ENCODE assay signal across 9 mouse cellular contexts in the genomic region with DNA sequence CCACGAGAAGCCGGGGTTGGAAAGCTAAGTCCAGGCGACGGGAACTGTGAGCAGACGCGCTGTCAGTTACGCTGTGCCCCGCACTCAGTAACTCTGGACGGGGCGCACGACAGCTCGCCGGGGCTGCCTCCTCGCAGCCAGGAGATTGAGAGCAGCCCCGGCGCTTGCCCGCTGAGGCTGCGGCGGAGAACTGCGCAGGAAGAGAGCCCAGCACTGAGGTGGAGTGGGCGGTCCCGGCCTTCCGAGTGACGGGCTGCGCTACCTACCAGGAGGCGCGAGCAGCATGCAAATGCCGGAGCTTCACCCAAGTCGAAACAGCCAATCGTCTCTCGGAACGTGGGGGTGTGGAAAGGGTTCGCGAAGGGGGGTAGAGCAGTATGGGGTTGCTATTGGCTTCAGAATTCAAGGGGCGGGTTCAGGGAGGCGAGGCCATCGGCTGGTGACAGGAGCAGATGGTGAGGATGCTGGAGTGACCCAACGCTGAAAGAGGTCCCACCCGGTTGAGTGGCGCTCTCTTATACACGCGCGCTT. TPM values are rescaled to one million over a fixed set of nuclear protein-coding genes. Genes with fewer than 3 reads are reported as not detected.
DNase-seq lines count a peak whose midpoint lies in the region; ATAC-seq and TF ChIP-seq lines count a peak whose summit lies in the region.
"Had no signal": no experiment of that assay in that cellular context is flagged by ENCODE, and none has a peak within 500 bp of the region (broad histone marks: within the 10 kb centered on the region; RNA-seq: fewer than 3 reads in every experiment).

A gene (minus strand): TSS at position 200 of the 531 bp plus-strand sequence.

- H3K4me3 ChIP-seq in forebrain, embryonic 13.5 days: peak within 1 kb of the TSS; percentile 53
- peak within 1 kb of the TSS; percentile 49 for H3K4me3 ChIP-seq in heart, postnatal 0 days (ENCODE audit: low read depth, low read length)
- peak within 1 kb of the TSS; percentile 60 for H3K4me3 ChIP-seq in liver, embryonic 15.5 days (replicated peaks)
- peak within 1 kb of the TSS; percentile 73 for H3K4me3 ChIP-seq in neural tube, embryonic 11.5 days (ENCODE audit: low read depth, low read length)
- peak within 1 kb of the TSS; percentile 56 for H3K4me3 ChIP-seq in stomach, embryonic 16.5 days (replicated peaks; ENCODE audit: low read length)

- peak; percentile 93 to 95 for DNase-seq in B cell, adult 2 months
- peak; percentile 87 for DNase-seq in brain, embryonic 18.5 days (ENCODE audit: low read depth, low spot score)
- peak; percentile 97 for DNase-seq in heart, postnatal 0 days (ENCODE audit: low spot score)
- DNase-seq in kidney, postnatal 36 days: peak; percentile 96 to 98
- peak; percentile 96 for DNase-seq in neural tube, embryonic 11.5 days (ENCODE audit: low spot score)

- no peak for TF ChIP-seq CTCF in heart, postnatal 0 days (IDR thresholded peaks at IDR 0.05; ENCODE audit: low read depth)

- peak; percentile 97 for ATAC-seq in forebrain, embryonic 13.5 days
- ATAC-seq in heart, postnatal 0 days (ENCODE audit: insufficient read depth, low read depth): peak; percentile 93
- peak; percentile 84 for ATAC-seq in liver, embryonic 15.5 days (ENCODE audit: insufficient read depth)
- peak; percentile 92 for ATAC-seq in neural tube, embryonic 11.5 days (ENCODE audit: insufficient read depth, low FRiP score, low TSS enrichment)
- peak; percentile 93 for ATAC-seq in stomach, embryonic 16.5 days (ENCODE audit: insufficient read depth, low FRiP score)

- peak within 1 kb of the TSS; percentile 62 for H3K9ac ChIP-seq in forebrain, embryonic 13.5 days
- no peak within 1 kb of the TSS for H3K9ac ChIP-seq in heart, postnatal 0 days (replicated peaks; ENCODE audit: low read depth, low read length)
- peak within 1 kb of the TSS; percentile 54 for H3K9ac ChIP-seq in liver, embryonic 15.5 days
- peak within 1 kb of the TSS; percentile 68 for H3K9ac ChIP-seq in neural tube, embryonic 11.5 days (ENCODE audit: low read length)
- peak within 1 kb of the TSS; percentile 69 for H3K9ac ChIP-seq in stomach, embryonic 16.5 days (ENCODE audit: low read length)

- TF ChIP-seq EP300 in heart, postnatal 0 days (IDR thresholded peaks at IDR 0.05; ENCODE audit: low read depth): 0 out of 2 replicates have a peak, but pooled peaks have one; percentile 19

- H3K27me3 ChIP-seq in forebrain, embryonic 13.5 days: peaks cover 98% of the 10 kb centered on the region
- H3K27me3 ChIP-seq in heart, postnatal 0 days (ENCODE audit: control insufficient read depth, insufficient read depth, low read length): peaks cover 84% of the 10 kb centered on the region
- H3K27me3 ChIP-seq in liver, embryonic 15.5 days: peaks cover 99% of the 10 kb centered on the region
- peaks cover 15% of the 10 kb centered on the region for H3K27me3 ChIP-seq in neural tube, embryonic 11.5 days (ENCODE audit: control insufficient read depth, insufficient read depth, low read length)
- peaks cover 35% of the 10 kb centered on the region for H3K27me3 ChIP-seq in stomach, embryonic 16.5 days (ENCODE audit: control insufficient read depth, insufficient read depth, low read length)

- WGBS in forebrain, embryonic 13.5 days: under 1% methylated on average over 43 of the region's 43 CpGs
- under 1% methylated on average over 43 of the region's 43 CpGs for WGBS in heart, postnatal 0 days
- WGBS in liver, embryonic 15.5 days (ENCODE audit: insufficient replicate concordance): under 1% methylated on average over 43 of the region's 43 CpGs
- under 1% methylated on average over 43 of the region's 43 CpGs for WGBS in neural tube, embryonic 11.5 days
- under 1% methylated on average over 43 of the region's 43 CpGs for WGBS in stomach, embryonic 16.5 days

- H3K36me3 ChIP-seq in forebrain, embryonic 13.5 days (ENCODE audit: poor library complexity, severe bottlenecking): no peaks in the 10 kb centered on the region
- H3K36me3 ChIP-seq in heart, postnatal 0 days (replicated peaks; ENCODE audit: control insufficient read depth, insufficient read depth, low read length): no peaks in the 10 kb centered on the region
- no peaks in the 10 kb centered on the region for H3K36me3 ChIP-seq in liver, embryonic 15.5 days (replicated peaks)
- no peaks in the 10 kb centered on the region for H3K36me3 ChIP-seq in neural tube, embryonic 11.5 days (ENCODE audit: control insufficient read depth, insufficient read depth, low read length)
- no peaks in the 10 kb centered on the region for H3K36me3 ChIP-seq in stomach, embryonic 16.5 days (ENCODE audit: control insufficient read depth, insufficient read depth, low read length)

- peak within 1 kb of the TSS; percentile 94 for H3K4me2 ChIP-seq in forebrain, embryonic 13.5 days
- peak within 1 kb of the TSS; percentile 75 for H3K4me2 ChIP-seq in heart, postnatal 0 days (ENCODE audit: low read depth, low read length)
- peak within 1 kb of the TSS; percentile 61 for H3K4me2 ChIP-seq in liver, embryonic 15.5 days
- H3K4me2 ChIP-seq in neural tube, embryonic 11.5 days (ENCODE audit: low read depth): peak within 1 kb of the TSS; percentile 68
- H3K4me2 ChIP-seq in stomach, embryonic 16.5 days (ENCODE audit: low read depth, low read length): peak within 1 kb of the TSS; percentile 85

- H3K4me1 ChIP-seq in forebrain, embryonic 13.5 days: peaks cover 57% of the 10 kb centered on the region
- peaks cover 6% of the 10 kb centered on the region for H3K4me1 ChIP-seq in heart, postnatal 0 days (ENCODE audit: control insufficient read depth, insufficient read depth)
- peaks cover 24% of the 10 kb centered on the region; the same call in 1 of the 2 replicates for H3K4me1 ChIP-seq in liver, embryonic 15.5 days (replicated peaks)
- peaks cover 32% of the 10 kb centered on the region for H3K4me1 ChIP-seq in neural tube, embryonic 11.5 days (ENCODE audit: control insufficient read depth, insufficient read depth, low read length)
- H3K4me1 ChIP-seq in stomach, embryonic 16.5 days (ENCODE audit: control insufficient read depth, insufficient read depth, low read length): peaks cover 42% of the 10 kb centered on the region

- no peak within 1 kb of the TSS; the same call in 1 of the 2 replicates for H3K27ac ChIP-seq in forebrain, embryonic 13.5 days
- no peak within 1 kb of the TSS for H3K27ac ChIP-seq in heart, postnatal 0 days (ENCODE audit: low read depth)
- H3K27ac ChIP-seq in liver, embryonic 15.5 days (replicated peaks): peak within 1 kb of the TSS; percentile 33; the same call in 1 of the 2 replicates
- 0 out of 2 replicates have a peak within 1 kb of the TSS, but pooled peaks have one; percentile 8 for H3K27ac ChIP-seq in neural tube, embryonic 11.5 days (ENCODE audit: low read depth, low read length)
- H3K27ac ChIP-seq in stomach, embryonic 16.5 days (ENCODE audit: low read length): peak within 1 kb of the TSS; percentile 43

- no peaks in the 10 kb centered on the region for H3K9me3 ChIP-seq in forebrain, embryonic 13.5 days (replicated peaks)
- no peaks in the 10 kb centered on the region for H3K9me3 ChIP-seq in heart, postnatal 0 days (replicated peaks; ENCODE audit: control insufficient read depth, low read length)
- no peaks in the 10 kb centered on the region for H3K9me3 ChIP-seq in liver, embryonic 15.5 days (replicated peaks)
- no peaks in the 10 kb centered on the region for H3K9me3 ChIP-seq in neural tube, embryonic 11.5 days (ENCODE audit: control insufficient read depth, low read length)
- H3K9me3 ChIP-seq in stomach, embryonic 16.5 days (replicated peaks; ENCODE audit: control insufficient read depth, low read length): no peaks in the 10 kb centered on the region

RNA-seq across cellular contexts. Expression of the gene that starts here (rescaled TPM):
- polyA plus RNA-seq in forebrain, embryonic 13.5 days (2015; fragmentation: Nextera tagmentation; extraction: Ambion mirVana): 2.4 and 3.2 TPM in 2 replicates
- total RNA-seq in heart, postnatal 0 days (2014; rRNA removed; ENCODE audit: low replicate concordance): 2.7 and 2.9 TPM in 2 replicates
- polyA plus RNA-seq in heart, postnatal 0 days (2015; fragmentation: Nextera tagmentation; extraction: Ambion mirVana): 0.86 and 1.3 TPM in 2 replicates
- polyA plus RNA-seq in liver, embryonic 15.5 days (2015; fragmentation: Nextera tagmentation; extraction: Ambion mirVana): 13.4 and 14.6 TPM in 2 replicates
- polyA plus RNA-seq in neural tube, embryonic 11.5 days (2014; fragmentation: Nextera tagmentation; extraction: Ambion mirVana): 13.0 and 14.0 TPM in 2 replicates
- polyA plus RNA-seq in stomach, embryonic 16.5 days (2015; fragmentation: Nextera tagmentation; extraction: Ambion mirVana): 9.4 and 9.6 TPM in 2 replicates
- total RNA-seq: MEL had no signal

Comparison
In these comparisons a context has a peak if more than half of its experiments do, and no peak if none do; other contexts are left out.
1. H3K27ac ChIP-seq: peak in liver, embryonic 15.5 days (single experiment), neural tube, embryonic 11.5 days (single experiment) and stomach, embryonic 16.5 days (single experiment); none in forebrain, embryonic 13.5 days (single experiment) and heart, postnatal 0 days (single experiment).
2. Peak in every context shown above with its lines, with median percentiles within 50 percentile points of each other: DNase-seq, ATAC-seq, H3K4me2 ChIP-seq and H3K4me3 ChIP-seq.